Comparison of ENCODE assay signal across 28 mouse cellular contexts in the genomic region with DNA sequence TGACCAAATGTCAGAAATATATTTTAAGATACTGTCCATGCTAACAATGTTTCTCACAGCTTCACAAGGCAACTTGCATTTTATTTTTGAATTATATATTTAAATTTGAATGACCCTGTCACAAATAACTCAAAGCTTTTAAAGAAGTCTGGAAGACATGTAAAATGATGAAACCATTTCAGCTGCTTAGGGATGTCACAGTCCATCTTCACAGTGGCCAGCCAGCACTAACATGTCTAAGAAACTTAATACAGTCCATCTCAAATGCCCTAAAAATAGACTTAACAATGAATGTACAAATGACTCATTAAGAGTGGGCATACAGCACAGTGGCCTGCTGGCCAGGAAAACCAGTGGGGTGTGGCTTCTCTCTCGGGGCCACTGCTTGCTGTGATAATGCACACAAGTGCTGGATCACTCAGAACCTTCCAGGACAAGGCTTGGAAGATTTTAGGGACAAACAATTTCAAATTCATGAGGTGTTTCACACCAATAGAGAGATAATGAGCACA. TPM values are rescaled to one million over a fixed set of nuclear protein-coding genes. Genes with fewer than 3 reads are reported as not detected.
DNase-seq lines count a peak whose midpoint lies in the region; TF ChIP-seq lines count a peak whose summit lies in the region.
"Had no signal": no experiment of that assay in that cellular context is flagged by ENCODE, and none has a peak within 500 bp of the region (broad histone marks: within the 10 kb centered on the region; RNA-seq: fewer than 3 reads in every experiment).

No protein-coding gene starts in this region.

- H3K36me3 ChIP-seq in C2C12 (ENCODE audit: control insufficient read depth, insufficient read depth) = no peaks in the 10 kb centered on the region
- no peaks in the 10 kb centered on the region for H3K36me3 ChIP-seq in myocyte (ENCODE audit: control insufficient read depth, insufficient read depth)
- H3K36me3 ChIP-seq: embryonic facial prominence, embryonic 13.5 days; embryonic facial prominence, embryonic 15.5 days; forebrain, embryonic 10.5 days; forebrain, embryonic 12.5 days had no signal

- peak overlapping the region; percentile 63 for H3K4me2 ChIP-seq in myocyte (ENCODE audit: low read depth)
- H3K4me2 ChIP-seq: embryonic facial prominence, embryonic 13.5 days; embryonic facial prominence, embryonic 15.5 days; forebrain, embryonic 12.5 days had no signal

- no peak overlapping the region for H3K4me3 ChIP-seq in C2C12 (ENCODE audit: insufficient read depth, poor library complexity, severe bottlenecking)
- no peak overlapping the region for H3K4me3 ChIP-seq in myocyte
- H3K4me3 ChIP-seq: embryonic facial prominence, embryonic 13.5 days; embryonic facial prominence, embryonic 15.5 days; erythroblast, embryonic 14.5 days; forebrain, embryonic 10.5 days; forebrain, embryonic 12.5 days had no signal

- no peak for TF ChIP-seq CTCF in C2C12 (IDR thresholded peaks at IDR 0.05; ENCODE audit: control insufficient read depth, insufficient read depth, insufficient read length)

- no peaks in the 10 kb centered on the region for H3K79me2 ChIP-seq in C2C12 (ENCODE audit: control insufficient read depth, insufficient read depth)
- no peaks in the 10 kb centered on the region for H3K79me2 ChIP-seq in myocyte (ENCODE audit: control insufficient read depth, insufficient read depth)

- no peak overlapping the region for H3ac ChIP-seq in C2C12 (ENCODE audit: control insufficient read depth, insufficient read length, low read depth)
- H3ac ChIP-seq in myocyte (ENCODE audit: control insufficient read depth, insufficient read length) = no peak overlapping the region

- H3K79me3 ChIP-seq in C2C12 (ENCODE audit: low read depth) = no peaks in the 10 kb centered on the region

- DNase-seq in heart, postnatal 4 days = peak; percentile 6
- no peak for DNase-seq in heart, adult 18-20 months
- no peak for DNase-seq in retina, embryonic 14.5 days (ENCODE audit: low spot score)
- no peak for DNase-seq in cerebellum, adult 11 months
- DNase-seq: adrenal gland, adult 8-10 months; adrenal gland, postnatal 14 days; adrenal gland, postnatal 36 days; B cell, adult 2 months; cerebellum, adult 18-20 months; cerebellum, adult 8-10 months; cerebellum, adult 9-11 months; cerebellum, postnatal 14 days; cerebellum, postnatal 36 days; embryo, embryonic 11 days had no signal

- TF ChIP-seq POLR2A in myocyte (IDR thresholded peaks at IDR 0.05; ENCODE audit: insufficient read length, low read depth) = no peak

- no peaks in the 10 kb centered on the region for H3K27me3 ChIP-seq in C2C12 (ENCODE audit: control insufficient read depth, insufficient read depth, insufficient read length)
- H3K27me3 ChIP-seq in myocyte (ENCODE audit: control insufficient read depth, insufficient read depth, insufficient read length) = no peaks in the 10 kb centered on the region
- H3K27me3 ChIP-seq: embryonic facial prominence, embryonic 13.5 days; embryonic facial prominence, embryonic 15.5 days; forebrain, embryonic 12.5 days; Patski had no signal

TF ChIP-seq in C2C12, 6 proteins besides CTCF, POLR2A, EP300 and RAD21:
- no peak for TF ChIP-seq MYOG (IDR thresholded peaks at IDR 0.05; ENCODE audit: control insufficient read depth, extremely low read depth, insufficient read length)
- TF ChIP-seq MYOD1 (IDR thresholded peaks at IDR 0.05; ENCODE audit: control insufficient read depth, insufficient read length, low read depth) = peak; percentile 58

TF ChIP-seq in myocyte, 11 proteins besides CTCF, POLR2A, EP300 and RAD21:
- TF ChIP-seq USF1 (IDR thresholded peaks at IDR 0.05; ENCODE audit: low read depth) (no peak), TCF12 (IDR thresholded peaks at IDR 0.05; ENCODE audit: insufficient read depth, poor library complexity, severe bottlenecking) (peak; percentile 8), MYOD1 (IDR thresholded peaks at IDR 0.05; ENCODE audit: control insufficient read depth in 1 of 3, insufficient read length in 2 of 3, low read depth in 2 of 3) (peak; percentile 79 to 98 (median 85)), REST (IDR thresholded peaks at IDR 0.05; ENCODE audit: insufficient read depth, insufficient read length) (no peak), MAX (IDR thresholded peaks at IDR 0.05; ENCODE audit: low read depth) (no peak), POLR2AphosphoS2 (IDR thresholded peaks at IDR 0.05; ENCODE audit: insufficient read length, low read depth) (no peak), TCF3 (IDR thresholded peaks at IDR 0.05; ENCODE audit: insufficient read length, low read depth) (no peak), SRF (IDR thresholded peaks at IDR 0.05; ENCODE audit: control insufficient read depth, insufficient read length, low read depth) (no peak), CEBPB (IDR thresholded peaks at IDR 0.05; ENCODE audit: insufficient read depth, poor library complexity, severe bottlenecking) (peak; percentile 59; the same call in 1 of the 2 replicates), E2F4 (IDR thresholded peaks at IDR 0.05; ENCODE audit: insufficient read depth) (no peak), MYOG (IDR thresholded peaks at IDR 0.05; ENCODE audit: control insufficient read depth in 1 of 3, insufficient read depth in 1 of 3, insufficient read length in 2 of 3, low read depth in 2 of 3) (peak in 2 of 3 experiments; percentile 10 to 37)
TF ChIP-seq in myocyte: peak in this region for 4.

RNA-seq across cellular contexts. Expression of a gene that starts 37.9 kb away (rescaled TPM):
- total RNA-seq in heart, postnatal 4 days (2021) = under 1 TPM in 1 of 2 experiments, not detected in 1; 0.18 TPM
- total RNA-seq in heart, adult 18-20 months (2021) = not detected
- polyA plus RNA-seq in C2C12 (2012; fragmentation: generic; extraction: Trizol) (not detected), myocyte (2012; fragmentation: generic; extraction: Trizol) (0.05 TPM)
- total RNA-seq: adrenal gland, postnatal 36 days; common myeloid progenitor, adult 5-6 weeks; MEL had no signal
- polyA plus RNA-seq: activated CD4-positive, CD25-positive, alpha-beta regulatory T cell, adult 4 months; embryonic facial prominence, embryonic 11.5 days; forebrain, embryonic 14.5 days; forebrain, embryonic 16.5 days had no signal
